Mouse (Mus musculus): Measurements from ENCODE around the gene Dscaml1. TPM values are rescaled to one million over a fixed set of nuclear protein-coding genes. Genes with fewer than 3 reads are reported as not detected.

Dscaml1 gene
- polyA plus RNA-seq, 2 experiments, result not detected

- no peak overlapping the region for H3K9ac ChIP-seq (replicated peaks)
- DNase-seq (ENCODE audit: low read depth in 3 of 3, low spot score in 3 of 3) (no peak), ATAC-seq (ENCODE audit: insufficient read depth) (no peak)
- TF ChIP-seq CTCF (IDR thresholded peaks at IDR 0.05; ENCODE audit: low read depth) (no peak), EP300 (IDR thresholded peaks at IDR 0.05; ENCODE audit: low read depth) (no peak)
- no peak overlapping the region for H3K4me3 ChIP-seq (ENCODE audit: insufficient read depth in 1 of 2, low read depth in 2 of 2, low read length in 2 of 2)
- no peak overlapping the region for H3K4me2 ChIP-seq (ENCODE audit: low read depth)
- no peaks in the 10 kb centered on the region for H3K9me3 ChIP-seq (ENCODE audit: control insufficient read depth, low read length)
- H3K4me1 ChIP-seq (replicated peaks; ENCODE audit: control insufficient read depth in 2 of 2, insufficient read depth in 2 of 2, low read length in 1 of 2), result no peaks in the 10 kb centered on the region; a peak in 1 of 4 replicates
- H3K27me3 ChIP-seq (ENCODE audit: control insufficient read depth, insufficient read depth, low read length), result no peaks in the 10 kb centered on the region; the same call in 1 of the 2 replicates
- 38% methylated on average over 13 of the region's 13 CpGs for WGBS (ENCODE audit: insufficient replicate concordance)
- no peaks in the 10 kb centered on the region for H3K36me3 ChIP-seq (replicated peaks; ENCODE audit: control insufficient read depth, insufficient read depth, low read depth)
- H3K27ac ChIP-seq, result no peak overlapping the region
Measured at GRCm38 (mm10) chr9:45546024-45546638, 119.7 kb downstream of the Dscaml1 start.

DNA sequence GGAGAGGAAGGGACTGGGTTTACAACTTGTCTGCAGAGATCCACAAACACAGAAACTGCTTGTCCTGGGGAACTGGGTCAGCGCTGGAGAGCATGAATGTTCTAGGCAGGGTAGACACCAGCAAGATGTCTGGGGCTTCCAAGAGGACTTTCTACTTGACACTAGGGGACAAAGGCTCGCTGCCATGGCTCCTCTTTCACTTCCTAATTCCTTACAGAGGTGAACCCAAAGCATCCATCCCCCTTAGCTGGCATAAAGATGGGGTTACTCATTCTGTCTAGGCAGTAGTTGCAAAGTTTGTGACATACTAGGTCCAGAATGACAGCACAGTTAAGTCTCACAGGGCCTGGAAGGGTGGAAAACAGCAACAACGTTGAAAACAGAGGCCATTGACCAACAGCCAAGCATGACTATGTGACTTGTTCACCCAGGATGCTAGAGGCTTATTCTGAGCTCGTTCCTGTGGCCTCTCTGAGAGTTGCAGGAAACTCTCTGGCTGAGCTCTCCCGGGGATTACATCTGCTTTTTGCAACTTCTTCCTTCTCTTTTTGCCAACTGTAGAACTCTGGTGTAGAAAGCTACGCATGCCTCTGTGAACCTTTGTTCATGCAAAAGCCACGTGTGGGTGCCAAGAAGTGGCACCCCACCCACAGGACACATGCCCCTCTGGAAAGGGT is 120.6 kb downstream of the Dscaml1 start:
- Histone ChIP-seq H3K27me3 (ENCODE audit: control insufficient read depth, insufficient read depth, low read length) (no peaks in the 10 kb centered on the region; the same call in 1 of the 2 replicates), H3K9me3 (ENCODE audit: control insufficient read depth, low read length) (no peaks in the 10 kb centered on the region), H3K36me3 (replicated peaks; ENCODE audit: control insufficient read depth, insufficient read depth, low read depth) (no peaks in the 10 kb centered on the region), H3K4me1 (replicated peaks; ENCODE audit: control insufficient read depth in 2 of 2, insufficient read depth in 2 of 2, low read length in 1 of 2) (no peaks in the 10 kb centered on the region; a peak in 1 of 4 replicates), H3K4me3 (ENCODE audit: insufficient read depth in 1 of 2, low read depth in 2 of 2, low read length in 2 of 2) (no peak overlapping the region), H3K27ac (no peak overlapping the region), H3K9ac (replicated peaks) (no peak overlapping the region), H3K4me2 (ENCODE audit: low read depth) (no peak overlapping the region)
- no peak for ATAC-seq (ENCODE audit: insufficient read depth)
- 25% methylated on average over 7 of the region's 7 CpGs for WGBS (ENCODE audit: insufficient replicate concordance)
- TF ChIP-seq CTCF (IDR thresholded peaks at IDR 0.05; ENCODE audit: low read depth) (no peak), EP300 (IDR thresholded peaks at IDR 0.05; ENCODE audit: low read depth) (no peak)
- no peak for DNase-seq (ENCODE audit: low read depth in 3 of 3, low spot score in 3 of 3)

DNA sequence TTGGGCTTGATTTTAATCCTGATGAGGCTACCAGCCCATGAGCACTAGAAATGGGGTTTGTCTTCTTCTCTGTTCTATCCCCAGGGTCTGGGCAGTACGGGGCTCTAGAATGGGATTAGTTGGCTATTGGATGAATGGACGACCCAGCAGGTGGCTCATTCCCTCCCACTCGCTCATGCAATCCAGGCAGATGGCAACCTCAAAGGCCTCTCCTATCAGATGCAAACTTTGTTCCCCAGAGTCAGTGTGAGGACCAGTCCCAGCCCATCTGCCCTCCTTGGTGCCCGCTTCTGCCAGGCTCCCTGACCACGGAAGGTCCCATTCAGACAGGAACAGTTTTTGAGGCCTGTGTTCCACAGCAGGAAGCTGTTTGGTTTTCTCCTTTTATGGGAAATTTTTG is 123.4 kb downstream of the Dscaml1 start:
- H3K9me3 ChIP-seq (ENCODE audit: control insufficient read depth, low read length), result no peaks in the 10 kb centered on the region
- H3K4me3 ChIP-seq (ENCODE audit: insufficient read depth in 1 of 2, low read depth in 2 of 2, low read length in 2 of 2), result no peak overlapping the region
- TF ChIP-seq CTCF (IDR thresholded peaks at IDR 0.05; ENCODE audit: low read depth) (no peak), EP300 (IDR thresholded peaks at IDR 0.05; ENCODE audit: low read depth) (no peak)
- ATAC-seq (ENCODE audit: insufficient read depth) (no peak), DNase-seq (ENCODE audit: low read depth in 3 of 3, low spot score in 3 of 3) (no peak)
- H3K27ac ChIP-seq, result no peak overlapping the region
- 32% methylated on average over 5 of the region's 5 CpGs for WGBS (ENCODE audit: insufficient replicate concordance)
- H3K4me1 ChIP-seq (replicated peaks; ENCODE audit: control insufficient read depth in 2 of 2, insufficient read depth in 2 of 2, low read length in 1 of 2), result no peaks in the 10 kb centered on the region; a peak in 1 of 4 replicates
- no peak overlapping the region for H3K9ac ChIP-seq (replicated peaks)
- no peaks in the 10 kb centered on the region for H3K36me3 ChIP-seq (replicated peaks; ENCODE audit: control insufficient read depth, insufficient read depth, low read depth)
- no peak overlapping the region for H3K4me2 ChIP-seq (ENCODE audit: low read depth)
- no peaks in the 10 kb centered on the region; the same call in 1 of the 2 replicates for H3K27me3 ChIP-seq (ENCODE audit: control insufficient read depth, insufficient read depth, low read length)

DNA sequence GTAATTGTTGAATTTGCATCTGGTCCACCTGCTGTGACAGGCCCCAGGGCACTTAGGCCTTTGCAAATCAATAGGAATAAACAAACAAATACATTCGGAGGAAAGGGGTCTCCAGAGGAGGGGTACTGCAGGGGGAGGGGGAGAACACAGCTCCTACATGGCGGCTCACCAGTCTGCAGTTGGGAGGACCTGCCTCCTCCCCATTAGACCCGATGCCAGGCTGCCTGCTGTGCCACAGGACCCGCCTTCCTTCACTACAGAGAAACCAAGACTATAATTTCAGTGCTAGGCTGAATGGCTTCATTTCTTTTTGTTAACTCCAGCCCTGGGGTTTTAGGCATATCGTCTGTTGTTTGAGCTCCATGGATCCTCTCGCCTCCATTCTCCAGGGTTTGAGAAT is 123.8 kb downstream of the Dscaml1 start:
- Histone ChIP-seq H3K27ac (no peak overlapping the region), H3K9me3 (ENCODE audit: control insufficient read depth, low read length) (no peaks in the 10 kb centered on the region), H3K27me3 (ENCODE audit: control insufficient read depth, insufficient read depth, low read length) (no peaks in the 10 kb centered on the region; the same call in 1 of the 2 replicates), H3K36me3 (replicated peaks; ENCODE audit: control insufficient read depth, insufficient read depth, low read depth) (no peaks in the 10 kb centered on the region), H3K4me2 (ENCODE audit: low read depth) (no peak overlapping the region), H3K9ac (replicated peaks) (no peak overlapping the region), H3K4me3 (ENCODE audit: insufficient read depth in 1 of 2, low read depth in 2 of 2, low read length in 2 of 2) (no peak overlapping the region), H3K4me1 (replicated peaks; ENCODE audit: control insufficient read depth in 2 of 2, insufficient read depth in 2 of 2, low read length in 1 of 2) (no peaks in the 10 kb centered on the region; a peak in 1 of 4 replicates)
- 40% methylated on average over 6 of the region's 6 CpGs for WGBS (ENCODE audit: insufficient replicate concordance)
- TF ChIP-seq EP300 (IDR thresholded peaks at IDR 0.05; ENCODE audit: low read depth) (no peak), CTCF (IDR thresholded peaks at IDR 0.05; ENCODE audit: low read depth) (no peak)
- ATAC-seq (ENCODE audit: insufficient read depth), result no peak
- no peak for DNase-seq (ENCODE audit: low read depth in 3 of 3, low spot score in 3 of 3)

GRCm38 (mm10) chr9:45550662-45551061 is 124.2 kb downstream of the Dscaml1 start:
- WGBS (ENCODE audit: insufficient replicate concordance), result 54% methylated on average over 4 of the region's 4 CpGs
- Histone ChIP-seq H3K27me3 (ENCODE audit: control insufficient read depth, insufficient read depth, low read length) (no peaks in the 10 kb centered on the region; the same call in 1 of the 2 replicates), H3K4me1 (replicated peaks; ENCODE audit: control insufficient read depth in 2 of 2, insufficient read depth in 2 of 2, low read length in 1 of 2) (no peaks in the 10 kb centered on the region; a peak in 1 of 4 replicates), H3K9me3 (ENCODE audit: control insufficient read depth, low read length) (no peaks in the 10 kb centered on the region), H3K4me2 (ENCODE audit: low read depth) (no peak overlapping the region), H3K36me3 (replicated peaks; ENCODE audit: control insufficient read depth, insufficient read depth, low read depth) (no peaks in the 10 kb centered on the region), H3K27ac (no peak overlapping the region), H3K9ac (replicated peaks) (no peak overlapping the region), H3K4me3 (ENCODE audit: insufficient read depth in 1 of 2, low read depth in 2 of 2, low read length in 2 of 2) (no peak overlapping the region)
- TF ChIP-seq EP300 (IDR thresholded peaks at IDR 0.05; ENCODE audit: low read depth), result no peak
- TF ChIP-seq CTCF (IDR thresholded peaks at IDR 0.05; ENCODE audit: low read depth), result no peak
- no peak for ATAC-seq (ENCODE audit: insufficient read depth)
- no peak for DNase-seq (ENCODE audit: low read depth in 3 of 3, low spot score in 3 of 3)
